21 mouse cellular contexts compared by ENCODE assay signal in the genomic region with DNA sequence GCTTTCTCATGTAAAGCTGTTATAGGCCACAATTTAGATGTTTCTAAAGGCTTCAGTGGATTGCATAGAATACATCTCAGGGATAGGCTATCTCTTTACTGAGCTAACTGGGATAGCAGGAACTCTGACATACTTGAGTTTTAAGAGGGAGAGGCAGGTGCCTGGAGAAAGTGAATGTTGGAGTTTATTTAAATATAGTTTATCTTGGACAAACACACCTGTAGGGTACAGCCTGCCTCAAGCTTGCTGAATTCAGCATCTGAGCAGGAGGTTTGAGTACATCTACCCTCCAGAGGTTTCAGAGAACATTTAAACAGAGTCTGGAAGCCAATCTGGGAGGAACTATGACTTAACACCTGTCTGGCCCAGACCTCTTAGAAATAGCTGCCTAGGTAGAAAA. TPM values are rescaled to one million over a fixed set of nuclear protein-coding genes. Genes with fewer than 3 reads are reported as not detected.
"Had no signal": no experiment of that assay in that cellular context is flagged by ENCODE, and none has a peak within 500 bp of the region (broad histone marks: within the 10 kb centered on the region; RNA-seq: fewer than 3 reads in every experiment).

No protein-coding gene starts in this region.

- ATAC-seq: liver, postnatal 0 days; midbrain, embryonic 13.5 days; midbrain, embryonic 15.5 days had no signal

- DNase-seq: liver; liver, embryonic 13.5 days; liver, postnatal 0 days; right cerebral cortex, postnatal 14 days; thymus, adult 18-20 months; thymus, postnatal 14 days; thymus, postnatal 36 days had no signal

- H3K9ac ChIP-seq: liver, embryonic 13.5 days; liver, embryonic 15.5 days; liver, postnatal 0 days; midbrain, embryonic 13.5 days; midbrain, embryonic 15.5 days; neural tube, embryonic 12.5 days had no signal

- H3K27ac ChIP-seq: liver, embryonic 13.5 days; liver, embryonic 15.5 days; macrophage; midbrain, embryonic 13.5 days; midbrain, embryonic 15.5 days; neural tube, embryonic 12.5 days had no signal

- H3K4me3 ChIP-seq: liver, embryonic 13.5 days; liver, embryonic 15.5 days; megakaryocyte, embryonic 14.5 days; midbrain, embryonic 13.5 days; midbrain, embryonic 15.5 days; neural tube, embryonic 12.5 days had no signal

- H3K4me2 ChIP-seq: liver, embryonic 11.5 days; liver, embryonic 13.5 days; liver, embryonic 15.5 days; midbrain, embryonic 11.5 days; midbrain, embryonic 13.5 days; midbrain, embryonic 15.5 days; neural tube, embryonic 12.5 days had no signal

- H3K4me1 ChIP-seq: liver, embryonic 13.5 days; liver, embryonic 15.5 days; midbrain, embryonic 15.5 days; neural tube, embryonic 12.5 days had no signal

- H3K27me3 ChIP-seq: liver, embryonic 13.5 days; liver, embryonic 15.5 days; megakaryocyte, embryonic 14.5 days; midbrain, embryonic 13.5 days; midbrain, embryonic 15.5 days; neural tube, embryonic 12.5 days had no signal

- H3K9me3 ChIP-seq: liver, embryonic 13.5 days; liver, embryonic 15.5 days; megakaryocyte, embryonic 14.5 days; midbrain, embryonic 13.5 days; midbrain, embryonic 15.5 days; neural tube, embryonic 12.5 days had no signal

RNA-seq across cellular contexts. Expression of a gene that starts 27.0 kb away (rescaled TPM):
- total RNA-seq: megakaryocyte progenitor cell, adult 5-6 weeks; monocyte, adult 5-6 weeks; neutrophil, adult 5-6 weeks had no signal
- polyA plus RNA-seq: liver, postnatal 0 days; macrophage; neural tube, embryonic 14.5 days; spleen, adult 2 months; thymus, postnatal 0 days had no signal

RNA-seq across cellular contexts. Expression of a gene that starts 43.5 kb away (rescaled TPM):
- total RNA-seq: megakaryocyte progenitor cell, adult 5-6 weeks; monocyte, adult 5-6 weeks; neutrophil, adult 5-6 weeks had no signal
- polyA plus RNA-seq: liver, embryonic 11.5 days; liver, embryonic 13.5 days; macrophage; midbrain, embryonic 11.5 days; neural tube, embryonic 12.5 days; neural tube, embryonic 14.5 days; spleen, adult 2 months had no signal
